Mouse (Mus musculus) intestine, postnatal 0 days (tissue): Measurements from ENCODE around the gene Slc25a51. TPM values are rescaled to one million over a fixed set of nuclear protein-coding genes. Genes with fewer than 3 reads are reported as not detected.

Experiments
- ATAC-seq: fragments of 200-750 bp; cut with Nextera tagmentation; 2 replicates; pipeline ENCODE4 v1.8.0; 2017; ENCODE audit warnings: mild to moderate bottlenecking, moderate TSS enrichment, moderate library complexity
- H3K27ac ChIP-seq: fragments of 300-500 bp; sonication (generic); 2 replicates; pipeline ENCODE4 v1.5.1; 2014; ENCODE audit warnings: mild to moderate bottlenecking, low read depth, low read length, moderate library complexity
- H3K27me3 ChIP-seq: fragments of 300-500 bp; sonication (generic); replicated peaks from 2 replicates; pipeline ENCODE4 v1.6.1; 2014; ENCODE audit warnings: low read length, mixed read lengths; ENCODE audit not compliant: control insufficient read depth, insufficient read depth
- H3K36me3 ChIP-seq: fragments of 300-500 bp; sonication (generic); 2 replicates; pipeline ENCODE4 v1.6.1; 2014; ENCODE audit warnings: mild to moderate bottlenecking, moderate library complexity; ENCODE audit not compliant: control insufficient read depth, insufficient read depth
- H3K4me1 ChIP-seq: fragments of 300-500 bp; sonication (generic); replicated peaks from 2 replicates; pipeline ENCODE4 v1.6.1; 2014; ENCODE audit warnings: antibody characterized with exemption, low read length, mixed read lengths; ENCODE audit not compliant: control insufficient read depth, insufficient read depth
- H3K4me2 ChIP-seq: fragments of 300-500 bp; sonication (generic); replicated peaks from 2 replicates; pipeline ENCODE4 v1.6.1; 2014; ENCODE audit warnings: low read depth, mild to moderate bottlenecking, moderate library complexity
- H3K4me3 ChIP-seq: fragments of 300-500 bp; sonication (generic); 2 replicates; pipeline ENCODE4 v1.5.1; 2014; ENCODE audit warnings: low read depth, low read length
- H3K9ac ChIP-seq: fragments of 300-500 bp; sonication (generic); 2 replicates; pipeline ENCODE4 v1.6.1; 2014; ENCODE audit warnings: mild to moderate bottlenecking, low read depth, low read length
- H3K9me3 ChIP-seq: fragments of 300-500 bp; sonication (generic); 2 replicates; pipeline ENCODE4 v1.6.1; 2016; ENCODE audit warnings: mixed run types; ENCODE audit not compliant: control insufficient read depth
- CTCF ChIP-seq: sonication (generic); IDR thresholded peaks from 2 replicates; pipeline ENCODE4 v1.5.1; 2016; ENCODE audit warnings: low read depth, mild to moderate bottlenecking, control low read depth, antibody characterized with exemption, moderate library complexity
- WGBS: fragments of 180-500 bp; shearing (Covaris S2); extraction: QIAGEN DNeasy Blood & Tissue Kit; methylation state at CpG from one replicate; pipeline ENCODE4 v1.1.7; 2014; 5-methylcytosine and 5-hydroxymethylcytosine counted together
- microRNA-seq: library from miRNA; unstranded; fragments of <30 nt; microRNA quantifications from one replicate; pipeline ENCODE4, GENCODE M21; 2016
- polyA plus RNA-seq: library from polyadenylated mRNA; unstranded; fragments of >200 nt; fragmentation: Nextera tagmentation; extraction: Ambion mirVana; gene quantifications from 2 replicates; pipeline ENCODE4 v1.2.1, GENCODE M21; 2015

Slc25a51 gene
- polyA plus RNA-seq, 1 experiment from 2014 or later, result 40.9 TPM

DNA sequence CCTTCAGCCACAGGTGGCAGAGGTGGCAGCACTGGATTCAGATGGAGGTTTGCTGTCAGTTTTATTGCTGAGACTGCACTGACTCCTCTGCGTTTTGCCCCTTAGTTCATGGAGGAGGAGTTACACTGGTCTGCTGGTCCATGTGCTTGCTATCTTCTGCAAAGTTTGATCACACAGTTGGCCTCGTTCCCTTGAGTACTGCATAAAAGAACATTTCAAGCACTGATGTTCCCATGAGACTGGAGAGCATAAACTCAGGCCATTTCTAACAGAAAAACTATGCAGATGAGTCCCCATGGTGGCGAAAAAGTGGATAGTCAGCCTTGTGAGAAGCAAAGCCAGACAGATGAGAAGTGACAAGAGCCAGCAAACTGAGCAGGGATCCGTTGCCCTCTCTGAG, 32.0 kb downstream of the Slc25a51 start:
- Histone ChIP-seq H3K27ac (no peak overlapping the region), H3K9ac (no peak overlapping the region), H3K4me2 (no peak overlapping the region), H3K36me3 (peaks cover 35% of the 10 kb centered on the region), H3K4me3 (no peak overlapping the region), H3K27me3 (no peaks in the 10 kb centered on the region), H3K9me3 (no peaks in the 10 kb centered on the region), H3K4me1 (no peaks in the 10 kb centered on the region)
- WGBS, result 82% methylated on average over 4 of the region's 4 CpGs
- no peak for ATAC-seq
- no peak for TF ChIP-seq CTCF

DNA sequence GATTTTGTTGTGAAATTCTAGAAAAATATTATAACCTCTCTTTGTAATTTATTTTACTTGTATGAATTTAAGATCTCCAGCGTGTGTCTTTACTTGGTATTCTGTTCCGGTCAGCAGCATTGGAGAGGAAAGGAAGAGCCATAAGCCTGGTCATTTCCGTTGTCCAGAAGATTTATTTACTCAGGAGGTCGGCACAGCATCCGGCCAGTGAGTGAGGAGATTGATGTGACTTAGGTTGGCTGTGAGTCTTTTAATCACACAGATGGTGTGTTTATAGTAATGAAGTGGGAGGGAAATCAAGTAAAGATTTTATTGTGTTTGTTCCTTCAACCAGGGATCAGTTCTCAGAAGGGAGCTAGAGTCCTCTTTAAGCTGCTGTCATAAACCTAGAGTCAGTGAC, 33.7 kb downstream of the Slc25a51 start:
- H3K4me3 ChIP-seq, result no peak overlapping the region

DNA sequence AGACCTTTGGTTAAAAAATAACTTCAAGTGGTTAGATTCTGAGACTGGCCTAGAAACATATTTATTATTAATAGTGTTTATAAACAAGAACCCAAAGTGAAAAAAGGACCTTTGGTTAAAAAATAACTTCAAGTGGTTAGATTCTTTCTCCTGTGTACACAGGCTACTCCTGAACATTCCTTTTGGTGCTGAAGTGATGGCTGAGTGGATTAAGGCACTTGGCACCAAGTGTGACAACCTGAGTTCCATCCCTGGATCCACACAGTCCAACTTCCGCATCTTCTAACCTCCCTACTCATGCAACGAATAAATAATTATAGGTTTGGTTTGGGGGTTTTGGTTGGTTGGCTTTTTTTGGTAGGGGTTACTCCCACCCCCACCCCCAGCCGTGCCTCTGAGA, 37.3 kb downstream of the Slc25a51 start:
- Histone ChIP-seq H3K4me3 (no peak overlapping the region), H3K36me3 (peaks cover 40% of the 10 kb centered on the region), H3K4me2 (no peak overlapping the region), H3K9ac (no peak overlapping the region), H3K27ac (no peak overlapping the region), H3K4me1 (no peaks in the 10 kb centered on the region), H3K9me3 (no peaks in the 10 kb centered on the region), H3K27me3 (no peaks in the 10 kb centered on the region)
- 85% methylated on average over 3 of the region's 3 CpGs for WGBS
- no peak for TF ChIP-seq CTCF
- ATAC-seq, result no peak

More for the DNA sequence above, 33.7 kb downstream of the Slc25a51 start:
- no peaks in the 10 kb centered on the region for H3K9me3 ChIP-seq
- no peaks in the 10 kb centered on the region for H3K4me1 ChIP-seq
- H3K27me3 ChIP-seq, result no peaks in the 10 kb centered on the region
- ATAC-seq, result no peak
- H3K27ac ChIP-seq, result no peak overlapping the region
- peaks cover 45% of the 10 kb centered on the region for H3K36me3 ChIP-seq
- H3K9ac ChIP-seq, result no peak overlapping the region
- H3K4me2 ChIP-seq, result no peak overlapping the region
- WGBS, result 71% methylated on average over 5 of the region's 5 CpGs
- no peak for TF ChIP-seq CTCF

DNA sequence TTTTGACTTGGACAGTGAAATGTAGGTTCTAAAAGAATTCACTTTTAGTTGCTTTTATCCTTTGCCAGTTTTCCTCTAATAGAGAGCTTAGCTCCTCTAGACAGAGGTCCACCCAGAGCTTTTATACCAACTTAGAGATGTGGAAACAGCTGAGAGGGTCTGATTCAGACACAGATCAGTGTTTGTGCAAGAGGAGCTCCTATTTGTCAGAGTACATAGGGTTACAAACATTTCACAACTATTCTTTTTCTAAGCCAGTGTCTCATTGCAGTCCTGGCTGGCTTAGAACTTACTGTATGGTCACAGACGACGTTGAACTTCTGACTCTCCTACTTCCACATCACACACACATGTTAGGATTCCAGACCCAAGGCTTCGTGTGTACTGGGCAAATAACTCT, 51.9 kb downstream of the Slc25a51 start:
- TF ChIP-seq CTCF, result no peak
- Histone ChIP-seq H3K4me3 (no peak overlapping the region), H3K27me3 (no peaks in the 10 kb centered on the region), H3K9ac (no peak overlapping the region), H3K36me3 (peaks cover 15% of the 10 kb centered on the region), H3K4me1 (no peaks in the 10 kb centered on the region), H3K9me3 (no peaks in the 10 kb centered on the region), H3K27ac (no peak overlapping the region), H3K4me2 (no peak overlapping the region)
- 94% methylated on average over 3 of the region's 3 CpGs for WGBS
- ATAC-seq, result no peak

Small RNA genes within 50 kb of the gene (microRNA-seq; reads per million reads assigned to microRNA genes)
- gene Gm25692, result not detected

Other genes with a start within 250 kb of the Slc25a51 start
- 0.18 and 0.20 TPM in 2 replicates for gene Frmpd1, start 223.9 kb downstream of the Slc25a51 start, polyA plus RNA-seq
- 8.6 and 11.0 TPM in 2 replicates for gene Trmt10b, start 111.6 kb downstream of the Slc25a51 start, polyA plus RNA-seq
- 9.8 and 10.5 TPM in 2 replicates for gene Dcaf10, start 66.7 kb downstream of the Slc25a51 start, polyA plus RNA-seq
- 43.4 and 45.4 TPM in 2 replicates for gene Exosc3, start 66.0 kb downstream of the Slc25a51 start, polyA plus RNA-seq
- gene Shb, start 123.7 kb upstream of the Slc25a51 start, polyA plus RNA-seq, result 7.2 and 7.5 TPM in 2 replicates